ENCODE assay signal across 20 mouse cellular contexts in genomic region chr17:27178019-27178418, GRCm38 (mm10). TPM values are rescaled to one million over a fixed set of nuclear protein-coding genes. Genes with fewer than 3 reads are reported as not detected.
A peak's percentile ranks its signal among the peaks of the same experiment; 100 is the strongest.
DNase-seq lines count a peak whose midpoint lies in the region; TF ChIP-seq lines count a peak whose summit lies in the region.
"Had no signal": no experiment of that assay in that cellular context is flagged by ENCODE, and none has a peak within 500 bp of the region (broad histone marks: within the 10 kb centered on the region; RNA-seq: fewer than 3 reads in every experiment).

No protein-coding gene starts in this region.

- H3K27me3 ChIP-seq in testis, adult 2 months (ENCODE audit: control insufficient read depth, insufficient read depth, low read length), result no peaks in the 10 kb centered on the region
- no peaks in the 10 kb centered on the region for H3K27me3 ChIP-seq in midbrain, embryonic 10.5 days (ENCODE audit: low read depth, poor library complexity, severe bottlenecking)
- H3K27me3 ChIP-seq: midbrain, embryonic 12.5 days; neural tube, embryonic 15.5 days had no signal

- H3K4me3 ChIP-seq in testis, adult 2 months (ENCODE audit: control insufficient read depth, low read depth, low read length), result peak overlapping the region; percentile 79
- no peak overlapping the region for H3K4me3 ChIP-seq in midbrain, embryonic 10.5 days
- H3K4me3 ChIP-seq: erythroblast, embryonic 14.5 days; midbrain, embryonic 12.5 days; neural tube, embryonic 15.5 days had no signal

- H3K4me1 ChIP-seq in testis, adult 2 months (ENCODE audit: control insufficient read depth, insufficient read depth, low read length), result peaks cover 19% of the 10 kb centered on the region
- H3K4me1 ChIP-seq in midbrain, embryonic 10.5 days, result peaks cover 16% of the 10 kb centered on the region

- peak; percentile 30; the same call in 1 of the 2 replicates for TF ChIP-seq POLR2A in testis, adult 2 months (IDR thresholded peaks at IDR 0.05; ENCODE audit: control insufficient read depth, low read depth, low read length)

- no peaks in the 10 kb centered on the region for H3K9me3 ChIP-seq in midbrain, embryonic 10.5 days (replicated peaks)
- H3K9me3 ChIP-seq: midbrain, embryonic 12.5 days; neural tube, embryonic 15.5 days had no signal

- H3K27ac ChIP-seq in testis, adult 2 months (ENCODE audit: control insufficient read depth, insufficient read depth, low read depth, low read length), result no peak overlapping the region
- no peak overlapping the region for H3K27ac ChIP-seq in midbrain, embryonic 10.5 days (replicated peaks)
- H3K27ac ChIP-seq: hindbrain, embryonic 14.5 days; liver, embryonic 14.5 days; macrophage; midbrain, embryonic 12.5 days; neural tube, embryonic 15.5 days had no signal

- TF ChIP-seq CTCF in testis, adult 2 months (IDR thresholded peaks at IDR 0.05; ENCODE audit: control insufficient read depth, insufficient read depth, insufficient replicate concordance, low read depth, low read length), result no peak

- no peaks in the 10 kb centered on the region for H3K36me3 ChIP-seq in testis, adult 2 months (ENCODE audit: control insufficient read depth, insufficient read depth, low read length)
- no peaks in the 10 kb centered on the region for H3K36me3 ChIP-seq in midbrain, embryonic 10.5 days
- H3K36me3 ChIP-seq: midbrain, embryonic 12.5 days; neural tube, embryonic 15.5 days had no signal

- peak; percentile 45 to 52 for DNase-seq in kidney, postnatal 4 days
- no peak for DNase-seq in kidney, adult 9 months
- DNase-seq in testis, postnatal 10 days (ENCODE audit: low spot score), result no peak
- peak; percentile 37 for DNase-seq in MEL-GATA-1-ER (ENCODE audit: extremely low read depth, low read depth)
- peak; percentile 88 for DNase-seq in testis, postnatal 14 days (ENCODE audit: low spot score)
- DNase-seq in natural killer cell, adult 2 months (ENCODE audit: low spot score in 2 of 2), result no peak
- no peak for DNase-seq in midbrain, embryonic 10.5 days (ENCODE audit: low spot score)
- DNase-seq: adrenal gland, adult 8-10 months; cerebellum, adult 11 months; cerebellum, postnatal 36 days; gastrocnemius, postnatal 36 days; kidney, adult 8-10 months had no signal

- WGBS in midbrain, embryonic 10.5 days, result 92% methylated on average over 9 of the region's 9 CpGs

RNA-seq across cellular contexts. Expression of gene Ip6k3, which starts 10.4 kb away (rescaled TPM):
- polyA plus RNA-seq in testis, adult 2 months (2012; rRNA removed), result 0.05 and 0.06 TPM in 2 replicates
- 0.29 TPM in 1 of 2 replicates, not detected in the other for polyA plus RNA-seq in midbrain, embryonic 10.5 days (2016; fragmentation: Nextera tagmentation; extraction: Ambion mirVana)
- polyA plus RNA-seq: erythroblast, embryonic 14.5 days; macrophage; small intestine, adult 2 months had no signal

RNA-seq across cellular contexts. Expression of gene Lemd2, which starts 26.2 kb away (rescaled TPM):
- polyA plus RNA-seq in testis, adult 2 months (2012; rRNA removed), result 40.5 and 46.0 TPM in 2 replicates
- 16.4 and 20.8 TPM in 2 replicates for polyA plus RNA-seq in midbrain, embryonic 10.5 days (2016; fragmentation: Nextera tagmentation; extraction: Ambion mirVana)

RNA-seq across cellular contexts. Expression of gene Uqcc2, which starts 44.3 kb away (rescaled TPM):
- 1,024 and 1,028 TPM in 2 replicates for polyA plus RNA-seq in testis, adult 2 months (2012; rRNA removed)
- 404 and 411 TPM in 2 replicates for polyA plus RNA-seq in midbrain, embryonic 10.5 days (2016; fragmentation: Nextera tagmentation; extraction: Ambion mirVana)

Comparison
In these comparisons a context has a peak if more than half of its experiments do, and no peak if none do; other contexts are left out.
1. DNase-seq: peak in kidney, postnatal 4 days (2 of 2), MEL-GATA-1-ER (single experiment) and testis, postnatal 14 days (single experiment); none in kidney, adult 9 months (single experiment), testis, postnatal 10 days (single experiment), natural killer cell, adult 2 months (0 of 2) and midbrain, embryonic 10.5 days (single experiment).